Mouse (Mus musculus): ENCODE data around the gene Lax1.

Lax1 gene

DNA sequence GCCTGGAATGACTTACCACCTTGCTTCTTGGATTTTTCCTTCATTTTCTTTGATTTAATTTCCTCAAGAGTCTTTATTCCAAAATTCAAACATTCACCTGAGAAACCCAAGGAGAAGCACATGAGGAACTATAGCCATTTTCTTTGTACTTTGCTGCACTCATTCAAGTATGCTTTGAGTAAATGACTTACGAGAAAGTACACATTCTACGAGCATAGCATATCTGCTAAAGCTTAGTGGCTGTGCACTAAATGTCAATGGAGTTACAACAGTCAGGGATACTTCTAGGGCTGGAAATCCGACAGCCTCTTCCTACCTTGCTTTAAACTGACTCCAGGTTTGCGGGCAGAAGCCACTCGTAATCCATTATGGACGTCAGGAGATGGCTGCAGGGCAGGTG is 51.4 kb downstream of the Lax1 start:
- in situ Hi-C loops (cut with MboI, MseI) = no loop called here

DNA sequence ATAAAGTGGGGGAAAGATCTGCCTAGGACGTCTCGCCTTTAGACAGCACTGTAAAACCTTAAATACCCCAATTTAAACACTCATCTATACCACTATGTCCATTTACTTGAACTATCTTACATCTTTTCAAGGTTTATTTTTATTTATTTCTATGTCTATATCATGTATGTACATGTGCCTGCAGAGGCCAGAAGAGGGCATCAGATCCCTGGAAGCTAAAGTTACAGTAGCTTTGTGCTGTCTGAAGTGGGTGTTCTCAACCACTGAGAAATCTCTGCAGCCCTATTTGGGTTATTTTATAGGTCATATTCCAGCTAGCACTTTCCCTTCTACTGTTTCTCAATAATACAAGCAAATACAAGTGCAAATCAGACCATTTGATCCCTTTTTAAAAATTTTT is 57.7 kb downstream of the Lax1 start:
- in situ Hi-C loops (cut with MboI, MseI) = no loop called here
